Mouse (Mus musculus): ENCODE results near the gene Tmem115.
"Not testable (repeated sequence)": the region's sequence is repeated elsewhere in the genome, so short reads cannot be mapped to it uniquely, and the experiment has no call there.

Tmem115 gene

DNA sequence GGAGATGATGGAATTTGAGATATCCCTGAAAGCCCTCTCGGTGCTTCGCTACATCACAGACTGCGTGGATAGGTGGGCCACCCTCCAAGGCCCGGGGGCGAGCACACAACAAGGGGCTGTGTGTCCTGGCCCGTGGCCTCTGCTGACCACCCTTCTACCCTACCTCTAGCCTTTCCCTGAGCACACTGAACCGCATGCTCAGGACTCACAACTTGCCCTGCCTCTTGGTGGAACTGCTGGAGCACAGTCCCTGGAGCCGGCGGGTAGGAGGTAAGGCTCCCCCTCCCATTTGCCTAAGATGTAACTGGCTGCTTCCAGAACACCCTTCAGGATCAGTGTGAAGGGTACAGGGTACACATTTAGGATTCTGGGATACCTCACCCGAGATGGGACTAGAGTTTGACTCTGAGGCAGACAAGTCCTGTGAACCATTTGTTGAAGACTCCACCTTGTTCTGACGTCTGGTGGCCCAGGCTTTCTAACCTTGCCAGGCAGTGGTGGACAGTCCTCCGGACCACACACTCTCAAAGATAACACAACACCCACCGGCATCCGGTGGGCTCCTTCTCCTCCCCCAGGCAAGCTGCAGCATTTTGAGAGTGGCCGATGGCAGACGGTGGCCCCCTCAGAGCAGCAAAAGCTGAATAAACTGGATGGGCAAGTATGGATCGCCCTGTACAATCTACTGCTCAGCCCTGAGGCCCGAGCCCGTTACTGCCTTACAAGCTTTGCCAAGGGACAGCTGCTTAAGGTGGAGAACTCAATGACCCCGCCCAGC lies 15.7 kb downstream of the Tmem115 start:
- no peak for DNase-seq (ENCODE audit: low read depth, low spot score)

DNA sequence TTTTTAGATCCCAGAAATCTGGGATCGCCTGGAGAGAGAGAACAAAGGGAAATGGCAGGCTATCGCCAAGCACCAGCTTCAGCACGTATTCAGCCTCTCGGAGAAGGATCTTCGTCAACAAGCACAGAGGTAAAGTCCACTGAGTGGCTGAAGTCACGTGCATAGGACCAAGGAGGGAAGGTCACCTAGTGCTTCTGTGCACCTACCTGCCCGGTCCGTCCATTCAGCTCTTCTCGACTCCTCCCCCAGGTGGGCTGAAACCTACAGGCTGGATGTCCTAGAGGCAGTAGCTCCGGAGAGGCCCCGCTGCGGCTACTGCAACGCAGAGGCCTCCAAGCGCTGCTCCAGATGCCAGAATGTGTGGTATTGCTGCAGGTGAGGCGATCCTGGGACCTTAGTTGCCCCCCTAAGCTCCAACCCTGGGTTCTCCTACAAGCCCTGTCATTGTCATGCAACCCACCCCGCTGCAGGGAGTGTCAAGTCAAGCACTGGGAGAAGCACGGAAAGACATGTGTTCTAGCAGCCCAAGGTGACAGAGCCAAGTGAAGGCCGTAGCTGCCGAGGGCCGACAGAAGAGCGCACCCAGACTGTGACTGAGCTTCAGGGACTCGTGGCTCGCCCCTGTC lies 16.9 kb downstream of the Tmem115 start:
- DNase-seq (ENCODE audit: low read depth, low spot score): no peak

DNA sequence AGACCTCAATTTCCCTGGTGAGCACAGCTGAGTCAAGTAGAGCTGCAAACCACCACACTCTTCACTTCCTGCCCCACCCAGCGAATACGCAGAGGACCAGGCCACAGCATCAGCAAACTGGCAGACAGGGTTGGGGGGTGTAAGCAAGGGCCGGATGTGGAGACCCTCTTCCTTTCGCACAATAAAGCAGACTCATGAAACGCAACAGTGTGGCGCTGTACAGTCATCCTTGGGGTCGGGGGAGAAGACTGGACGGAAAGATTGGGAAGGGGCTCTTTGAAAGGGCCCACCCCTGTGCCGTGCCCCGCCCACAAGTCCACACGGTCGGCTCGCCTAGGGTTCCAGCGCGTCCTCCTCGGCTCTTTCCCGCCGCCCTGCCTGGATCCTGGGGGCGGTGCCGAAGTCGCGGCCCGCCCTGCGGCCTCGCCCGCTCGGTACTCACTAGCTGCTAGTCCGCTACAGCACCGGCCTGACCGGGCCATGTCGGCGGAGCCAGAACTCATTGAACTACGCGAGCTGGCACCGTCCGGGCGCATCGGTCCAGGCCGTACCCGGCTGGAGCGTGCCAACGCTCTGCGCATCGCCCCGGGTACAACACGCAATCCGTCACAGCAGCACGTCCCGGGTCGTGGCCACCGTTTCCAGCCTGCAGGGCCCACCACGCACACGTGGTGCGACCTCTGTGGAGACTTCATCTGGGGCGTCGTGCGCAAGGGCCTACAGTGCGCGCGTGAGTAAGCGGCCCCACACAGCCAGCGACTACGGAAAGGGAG lies 17.6 kb downstream of the Tmem115 start, which contains the start of gene Rassf1:
Gene Rassf1, plus strand, starts transcription at position 439 of the 773 bp plus-strand sequence.
- DNase-seq (ENCODE audit: low read depth, low spot score): peak; percentile 54

DNA sequence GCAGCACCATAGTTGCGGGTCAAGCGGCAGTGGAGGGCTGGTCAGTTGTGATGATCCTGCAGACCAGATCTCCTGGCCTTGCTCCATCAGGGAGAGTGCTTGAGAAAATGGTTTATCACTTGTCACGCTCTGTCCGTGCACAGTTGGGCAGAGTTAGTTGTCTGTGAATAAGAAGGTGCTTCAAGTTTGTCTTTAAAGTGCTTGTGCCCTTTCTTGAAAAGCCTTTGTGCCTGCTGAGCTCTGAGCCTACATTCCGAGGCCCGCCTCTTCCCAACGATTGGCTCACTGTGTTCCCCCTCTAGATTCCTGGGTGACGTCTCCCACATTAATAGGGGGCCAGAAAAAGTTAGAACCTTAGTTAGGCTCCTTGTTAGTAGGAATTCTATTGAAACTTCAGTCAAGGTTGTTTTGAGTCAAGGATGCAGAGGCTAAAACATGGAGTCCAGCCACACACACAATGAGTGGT lies 18.2 kb downstream of the Tmem115 start:
- DNase-seq (ENCODE audit: low read depth, low spot score): no peak

DNA sequence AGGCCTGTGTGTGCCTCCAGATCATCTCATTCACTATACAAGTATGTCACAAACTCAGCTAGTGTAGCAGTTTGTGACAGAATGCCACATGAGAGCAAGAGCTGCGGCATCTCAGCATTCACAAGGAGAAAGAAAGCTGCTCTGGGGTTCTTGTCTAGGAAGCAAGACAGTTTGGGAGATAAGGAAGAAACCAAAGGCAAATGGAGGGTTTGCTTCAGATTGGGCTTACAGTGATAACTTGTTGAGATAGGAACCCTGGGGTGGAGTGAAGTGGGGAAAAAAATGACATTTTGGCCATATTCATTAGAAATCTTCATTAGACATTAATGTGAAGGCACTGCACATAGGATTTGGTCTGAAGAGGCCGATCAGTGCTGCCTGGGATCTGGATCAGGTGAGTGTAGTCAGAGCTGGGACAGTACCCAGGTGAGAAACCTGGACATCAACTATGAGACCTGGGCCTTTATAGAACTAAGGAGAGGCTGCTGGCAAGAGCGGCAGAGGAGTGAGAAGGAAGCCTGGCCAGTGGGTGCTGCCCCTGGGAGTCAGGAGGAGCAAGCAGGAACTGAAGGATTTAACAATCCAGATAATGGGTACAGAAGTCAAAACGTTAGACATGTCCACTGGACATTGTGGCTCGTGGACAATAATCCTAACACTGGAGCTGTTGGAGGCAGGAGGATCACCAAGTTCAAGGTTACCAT lies 19.1 kb downstream of the Tmem115 start:
- no peak for DNase-seq (ENCODE audit: low read depth, low spot score)

DNA sequence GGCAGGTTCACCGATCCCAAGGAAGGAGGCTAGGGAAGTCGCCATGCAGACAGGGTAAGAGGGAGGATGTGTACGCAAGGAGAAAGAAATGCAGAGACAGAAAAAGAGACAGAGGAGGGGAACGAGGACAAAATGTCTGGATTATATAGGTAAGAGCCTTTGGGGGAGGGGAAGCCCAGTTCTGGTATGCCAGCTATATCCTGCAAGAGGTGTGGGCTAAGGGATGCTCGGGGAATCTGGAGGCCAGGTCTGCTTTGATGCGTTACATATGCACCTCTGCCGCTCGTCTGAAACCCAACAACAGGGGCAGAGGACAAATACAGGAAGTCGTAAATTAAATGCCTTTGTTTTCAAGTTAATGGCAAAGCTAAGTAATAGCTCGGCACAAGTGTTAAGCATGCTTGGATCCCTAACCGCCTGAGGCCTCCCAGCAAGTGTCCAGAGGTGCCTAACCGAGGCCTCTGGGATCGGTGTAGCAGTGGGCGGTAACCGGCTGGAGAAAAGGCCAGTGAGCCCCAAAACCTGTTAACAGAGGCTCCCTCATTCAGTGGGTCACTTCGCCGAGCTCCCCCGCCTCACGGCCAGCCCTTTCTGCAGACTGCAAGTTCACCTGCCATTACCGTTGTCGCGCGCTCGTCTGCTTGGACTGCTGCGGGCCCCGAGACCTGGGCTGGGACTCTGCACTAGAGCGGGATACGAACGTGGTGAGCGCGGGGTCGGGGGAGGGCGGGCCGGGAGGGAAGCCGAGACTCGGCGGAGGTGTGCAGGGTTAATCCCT lies 20.0 kb downstream of the Tmem115 start:
- DNase-seq (ENCODE audit: low read depth, low spot score): no peak

DNA sequence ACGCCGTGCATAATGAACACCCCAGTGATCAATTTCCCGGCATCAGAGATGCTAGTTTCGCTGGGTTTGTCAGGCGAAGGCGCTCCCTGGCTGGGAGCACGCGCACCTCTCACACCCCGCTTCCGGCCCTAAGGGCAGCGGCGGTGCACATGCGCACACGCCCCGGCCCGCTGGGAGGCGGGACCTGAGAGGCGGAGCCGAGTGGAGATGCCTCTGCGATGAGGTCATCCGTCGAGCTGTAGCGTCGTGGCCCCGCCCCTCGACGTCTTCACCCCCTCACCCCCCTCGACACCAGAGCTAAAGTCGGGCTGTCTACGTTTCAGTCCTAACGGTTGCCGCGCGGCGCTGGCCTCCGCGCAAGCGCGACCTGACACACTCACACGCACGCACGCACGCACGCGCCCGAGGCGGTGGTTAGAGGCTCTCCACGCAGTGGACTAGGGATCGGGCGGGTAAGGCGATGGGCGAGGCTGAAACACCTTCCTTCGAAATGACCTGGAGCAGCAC lies 20.6 kb downstream of the Tmem115 start:
- DNase-seq (ENCODE audit: low read depth, low spot score): peak; percentile 99

DNA sequence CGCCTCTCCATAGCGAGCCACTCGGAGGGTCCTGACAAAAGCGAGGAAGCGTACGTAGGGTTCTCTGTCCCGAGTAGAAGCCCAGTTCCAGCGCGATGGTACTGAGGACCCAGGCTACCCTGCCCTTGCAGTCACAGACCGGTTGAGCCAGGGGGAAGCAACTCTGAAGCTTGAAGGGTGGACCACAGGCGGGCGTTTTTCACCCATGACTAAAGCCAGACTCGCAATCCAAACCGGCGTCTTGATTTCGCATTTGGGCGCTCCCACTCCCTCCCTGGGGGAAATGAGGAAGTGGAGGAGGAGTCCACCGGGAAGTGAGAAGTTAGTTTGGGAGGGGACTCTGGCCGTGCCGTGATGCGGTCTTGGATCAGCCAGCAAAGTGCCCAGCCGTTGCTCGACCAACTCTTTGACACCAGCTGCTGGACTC lies 21.3 kb downstream of the Tmem115 start:
- DNase-seq (ENCODE audit: low read depth, low spot score): no peak

DNA sequence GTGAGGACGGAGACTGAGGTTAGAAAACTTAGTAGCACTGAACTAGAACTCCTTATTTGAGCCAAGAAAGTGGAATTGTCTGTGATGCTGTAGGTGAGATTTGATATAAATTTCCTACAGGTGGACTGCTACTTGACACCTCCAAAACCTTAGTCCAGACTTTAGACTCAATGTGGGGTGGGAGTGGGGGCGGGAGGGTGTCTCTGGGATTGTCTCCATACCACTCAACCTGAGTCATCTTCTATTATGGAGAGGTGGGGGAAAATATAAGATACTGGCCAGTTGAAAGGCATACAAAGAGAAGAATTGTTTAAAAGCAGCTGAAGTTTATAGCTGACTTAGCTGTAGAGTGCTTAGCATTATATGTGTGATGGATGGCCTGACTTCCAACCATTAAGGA lies 22.0 kb downstream of the Tmem115 start:
- no peak for DNase-seq (ENCODE audit: low read depth, low spot score)

DNA sequence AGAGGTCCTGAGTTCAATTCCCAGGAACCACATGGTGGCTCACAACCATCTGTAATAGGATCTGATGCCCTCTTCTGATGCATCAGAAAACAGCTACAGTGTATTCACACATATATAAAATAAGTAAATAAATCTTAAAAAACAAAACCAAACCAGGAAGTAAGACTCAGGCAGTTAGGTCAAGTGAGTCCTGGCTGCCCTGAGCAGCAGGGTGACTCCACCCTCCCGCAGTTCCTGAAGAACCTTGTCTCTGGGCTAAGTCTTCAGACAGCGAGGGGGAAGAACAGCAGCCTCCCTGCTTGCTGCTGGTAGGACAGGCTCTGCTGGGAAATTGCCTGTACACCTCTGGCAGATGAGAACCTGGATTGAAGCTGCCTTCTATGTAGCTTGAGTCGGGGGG lies 22.6 kb downstream of the Tmem115 start:
- no peak for DNase-seq (ENCODE audit: low read depth, low spot score)

DNA sequence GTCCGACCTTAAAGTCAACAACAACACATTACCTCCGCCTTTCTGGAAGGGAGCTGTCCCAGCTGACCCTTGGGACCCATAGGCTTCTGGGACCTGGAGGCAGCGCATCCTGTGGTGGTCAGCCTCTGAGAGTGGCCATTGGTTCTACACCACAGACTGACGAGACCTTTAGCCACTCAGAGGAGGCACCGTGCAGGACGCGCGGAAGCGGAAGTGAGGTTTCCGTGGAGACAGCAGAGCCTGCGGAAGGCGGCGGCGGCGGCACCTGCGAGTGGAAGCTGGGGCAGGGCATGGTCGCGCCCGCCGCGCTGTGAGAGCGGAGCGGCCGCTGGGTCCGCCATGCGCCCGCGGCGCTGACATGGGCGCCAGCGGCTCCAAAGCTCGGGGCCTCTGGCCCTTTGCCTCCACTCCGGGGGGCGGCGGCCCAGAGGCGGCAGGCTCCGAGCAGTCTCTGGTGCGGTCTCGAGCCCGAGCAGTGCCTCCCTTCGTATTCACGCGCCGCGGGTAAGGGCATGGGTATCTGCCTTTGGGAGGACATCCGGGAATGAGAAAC lies 29.4 kb downstream of the Tmem115 start, which contains the start of gene Tusc2:
Gene Tusc2, plus strand, starts transcription at position 227 of the 553 bp plus-strand sequence.
- DNase-seq (ENCODE audit: low read depth, low spot score): peak; percentile 88

DNA sequence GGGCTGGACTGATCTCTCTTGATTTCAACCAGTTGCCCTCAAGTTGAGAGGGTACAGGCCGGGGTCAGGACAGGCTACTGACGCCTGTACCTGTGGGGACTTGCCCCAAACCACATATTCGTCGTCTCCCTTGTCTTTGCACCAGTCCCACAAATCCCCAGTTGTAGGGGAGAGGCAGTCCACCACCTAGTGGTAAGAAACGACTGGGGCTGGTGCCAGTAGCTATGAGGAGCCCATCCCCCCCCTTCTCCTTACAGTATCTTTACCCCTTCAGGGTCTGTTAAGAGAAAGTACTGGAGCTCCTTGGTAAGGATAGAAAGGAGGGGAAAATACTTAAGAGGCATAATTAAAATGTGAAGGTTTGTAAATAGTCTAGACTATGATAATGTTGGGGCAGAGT lies 31.8 kb downstream of the Tmem115 start:
- DNase-seq (ENCODE audit: low read depth, low spot score): not testable (repeated sequence)

DNA sequence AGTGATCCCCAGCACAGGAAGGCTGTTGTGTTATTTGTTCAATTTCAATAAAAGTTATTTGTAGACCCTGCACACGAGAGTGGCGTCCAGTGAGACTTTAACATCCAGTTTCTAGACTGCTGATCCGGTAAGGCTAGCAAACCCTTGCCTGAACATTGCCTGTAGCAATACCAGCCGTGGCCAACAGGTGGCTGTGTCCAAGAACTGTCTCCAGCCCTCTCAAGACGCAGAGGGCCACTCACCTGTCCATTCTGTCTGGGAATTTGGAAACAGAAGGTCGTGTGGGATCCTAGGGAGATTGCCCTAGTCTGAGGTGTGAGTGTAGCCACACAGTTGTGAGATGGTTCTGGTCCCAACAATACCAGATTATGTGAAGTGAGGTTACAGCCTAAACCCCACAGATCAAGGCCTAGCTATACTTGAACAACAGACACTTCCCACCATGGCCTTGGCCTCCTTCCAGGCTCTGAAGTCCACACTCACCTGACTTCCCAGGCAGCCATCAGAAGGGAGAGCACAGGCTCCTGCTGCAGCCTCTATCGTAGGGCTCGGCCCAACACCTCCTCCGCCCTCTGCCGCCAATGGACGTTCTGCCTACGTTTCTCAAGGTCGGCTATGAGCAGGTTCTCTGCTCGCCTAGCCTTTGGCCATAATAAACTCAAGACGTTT lies 32.4 kb downstream of the Tmem115 start:
- no peak for DNase-seq (ENCODE audit: low read depth, low spot score)

DNA sequence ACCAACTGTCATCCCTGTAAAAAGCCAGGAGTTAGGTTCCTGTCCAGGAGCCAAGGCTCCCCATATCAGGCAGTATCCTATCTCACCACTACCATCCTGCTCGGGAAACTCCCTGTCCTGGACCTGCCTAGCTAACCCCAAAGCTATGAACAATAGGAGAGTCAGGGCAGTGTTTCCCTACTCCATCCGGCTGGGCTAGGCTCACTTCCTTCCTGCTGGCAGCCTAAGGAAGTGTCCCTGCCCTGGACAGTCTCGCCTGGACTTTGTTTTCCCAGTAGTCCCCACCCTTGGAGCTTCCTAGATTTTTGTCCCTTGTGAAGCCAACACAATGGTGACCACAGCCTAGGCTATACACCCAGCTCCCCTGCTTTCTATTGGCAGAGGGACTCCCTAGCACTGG lies 33.1 kb downstream of the Tmem115 start:
- no peak for DNase-seq (ENCODE audit: low read depth, low spot score)

DNA sequence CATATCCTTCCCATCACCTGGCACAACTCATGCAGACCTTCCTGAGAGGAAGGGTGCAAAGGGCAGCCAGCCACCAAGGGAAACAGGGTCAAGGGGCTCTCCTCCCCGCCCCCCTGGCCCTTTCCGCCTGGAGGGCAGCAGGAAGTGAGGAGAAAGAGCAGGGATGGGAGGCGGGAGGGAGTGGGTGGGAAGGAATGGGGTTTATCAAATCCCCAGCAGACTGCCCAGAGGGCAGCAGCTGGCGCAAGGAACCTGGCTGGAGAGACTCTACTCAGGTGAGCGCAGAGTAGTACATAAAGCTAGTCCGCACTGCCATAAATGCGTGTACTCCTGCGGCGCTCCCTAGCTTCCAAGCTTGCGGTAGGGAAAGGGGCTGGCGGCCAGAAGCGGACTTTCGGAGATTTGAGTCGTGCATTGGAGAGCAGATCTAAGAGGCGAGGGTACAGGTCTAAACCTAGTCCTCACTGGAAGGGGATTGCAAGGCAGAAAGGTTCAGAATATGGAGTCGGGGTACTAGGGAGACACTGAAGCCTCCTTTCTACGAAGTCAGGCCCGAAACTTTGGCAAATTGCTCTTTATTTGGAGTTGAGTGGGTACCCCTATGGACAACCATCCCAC lies 34.1 kb downstream of the Tmem115 start, which contains the start of gene Hyal2:
Gene Hyal2, plus strand, starts transcription at position 244 of the 618 bp plus-strand sequence.
- DNase-seq (ENCODE audit: low read depth, low spot score): no peak

DNA sequence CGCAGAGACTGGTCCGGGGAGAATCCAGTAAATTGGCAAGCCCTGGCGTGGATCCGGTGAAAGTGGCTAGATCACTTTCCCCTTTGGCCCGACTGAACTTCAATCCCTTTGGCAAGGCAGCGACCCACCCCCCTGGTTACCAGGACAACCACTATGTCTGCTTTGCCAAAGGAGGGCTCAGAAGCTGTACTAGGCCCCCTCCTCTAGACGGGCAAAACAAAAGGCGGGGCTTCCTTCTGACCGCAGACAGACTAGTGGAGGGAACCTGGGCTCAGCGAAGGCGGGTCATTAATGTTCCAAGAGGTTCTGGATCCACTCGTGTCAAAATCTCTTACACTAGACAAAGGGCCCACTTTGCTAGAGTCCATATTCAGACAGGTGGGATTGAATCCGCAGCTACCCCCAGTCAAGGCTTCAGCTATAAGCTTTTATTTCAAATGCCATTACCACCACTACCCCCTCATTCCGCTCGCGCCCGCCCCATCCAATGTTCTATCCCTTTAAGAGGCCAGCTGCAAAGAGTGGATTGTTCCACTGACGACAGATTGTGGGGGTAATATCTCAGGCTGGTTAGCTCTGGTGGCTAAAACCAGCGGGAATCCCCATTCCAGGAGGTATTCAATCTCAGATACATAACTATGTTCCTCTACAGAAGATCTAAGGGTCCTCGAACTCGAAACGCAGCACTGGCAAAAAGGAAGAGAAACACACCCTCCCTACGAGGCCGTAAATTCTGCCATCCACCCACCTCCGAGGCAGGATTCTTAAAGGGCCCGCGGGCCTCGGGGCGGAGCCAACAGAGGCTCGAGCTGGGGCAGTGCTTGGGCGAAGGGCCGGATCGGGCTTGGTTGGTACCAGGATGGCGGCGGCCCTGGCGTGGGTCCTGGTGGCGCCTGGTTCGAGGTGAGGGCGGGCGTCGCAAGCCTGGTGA lies 34.9 kb downstream of the Tmem115 start:
- peak; percentile 84 for DNase-seq (ENCODE audit: low read depth, low spot score)

DNA sequence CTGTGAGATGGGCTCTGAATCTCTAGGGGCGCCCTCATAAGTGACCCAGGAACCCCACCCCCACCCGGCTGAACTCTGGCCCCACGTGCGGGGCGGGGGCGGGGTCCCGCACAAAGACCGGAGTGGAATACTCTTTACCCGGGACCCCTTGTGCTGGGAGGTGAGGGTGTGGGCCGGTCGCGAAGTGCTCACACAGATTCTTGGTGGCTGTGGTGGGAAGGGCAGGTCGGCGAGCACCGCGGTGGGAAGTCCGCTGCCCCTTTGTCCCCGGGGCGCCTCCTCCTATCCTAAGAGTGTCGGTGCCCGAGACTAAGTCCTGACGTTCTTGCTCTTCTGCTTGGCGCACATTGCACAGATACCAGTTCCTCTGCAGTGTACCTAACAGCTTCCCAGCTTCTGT lies 35.5 kb downstream of the Tmem115 start:
- DNase-seq (ENCODE audit: low read depth, low spot score): peak; percentile 51

DNA sequence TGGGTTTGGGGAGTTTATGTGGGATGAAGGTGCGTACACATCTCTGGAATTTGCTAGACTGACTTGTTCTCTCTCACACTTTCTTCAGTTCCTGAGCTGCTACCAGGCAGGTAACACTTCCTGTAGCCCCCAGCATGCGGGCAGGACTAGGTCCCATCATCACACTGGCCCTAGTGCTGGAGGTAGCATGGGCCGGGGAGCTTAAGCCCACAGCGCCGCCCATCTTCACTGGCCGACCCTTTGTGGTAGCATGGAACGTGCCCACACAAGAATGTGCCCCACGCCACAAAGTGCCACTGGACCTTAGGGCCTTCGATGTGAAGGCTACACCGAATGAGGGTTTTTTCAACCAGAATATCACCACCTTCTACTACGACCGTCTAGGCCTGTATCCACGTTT lies 36.3 kb downstream of the Tmem115 start:
- no peak for DNase-seq (ENCODE audit: low read depth, low spot score)

Data from embryo, embryonic 11.5 days (tissue).